Comparison of ENCODE assay signal across 9 mouse cellular contexts in the genomic region with DNA sequence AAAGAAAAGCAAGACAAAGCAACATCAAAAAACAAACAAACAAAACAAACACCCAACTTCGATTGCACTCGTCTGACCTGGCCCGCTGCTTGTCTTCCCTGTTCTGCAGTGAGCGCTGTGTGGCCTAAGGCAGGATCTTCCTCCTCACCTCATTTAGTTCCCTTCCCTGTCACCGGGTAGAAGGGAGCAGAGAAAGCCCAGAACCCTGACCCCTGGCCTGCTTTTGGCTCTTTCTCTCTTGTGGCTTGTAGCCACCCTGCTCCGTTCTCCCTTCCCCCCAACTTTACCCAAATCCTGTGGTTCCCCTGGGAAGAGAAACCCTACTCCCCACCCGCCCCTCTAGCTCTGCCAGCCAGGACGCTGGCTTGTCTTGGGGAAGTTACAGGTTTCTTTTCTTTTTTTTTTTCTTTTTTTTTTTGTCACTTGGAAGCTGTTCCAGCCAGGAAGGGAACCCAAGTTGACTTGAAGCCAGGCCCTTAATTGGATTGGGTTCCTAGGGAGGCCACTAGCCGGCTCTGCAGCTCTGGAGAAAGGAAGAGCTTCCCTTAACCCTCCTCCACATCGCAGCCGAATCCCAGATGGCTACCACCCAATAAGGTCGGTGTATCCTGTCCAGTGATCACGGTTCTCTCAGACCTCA. TPM values are rescaled to one million over a fixed set of nuclear protein-coding genes. Genes with fewer than 3 reads are reported as not detected.
DNase-seq lines count a peak whose midpoint lies in the region.
"Had no signal": no experiment of that assay in that cellular context is flagged by ENCODE, and none has a peak within 500 bp of the region (broad histone marks: within the 10 kb centered on the region; RNA-seq: fewer than 3 reads in every experiment).

No protein-coding gene starts in this region.

- DNase-seq in gastrocnemius, postnatal 14 days, result peak; percentile 32
- no peak for DNase-seq in gastrocnemius, adult 8-10 months (ENCODE audit: low spot score in 2 of 2)
- peak; percentile 42 for DNase-seq in ovary, postnatal 14 days (ENCODE audit: low spot score)
- no peak for DNase-seq in ovary, postnatal 36 days (ENCODE audit: low spot score)
- DNase-seq in heart, postnatal 4 days, result peak; percentile 68
- DNase-seq in lung, postnatal 36 days, result peak; percentile 69
- no peak for DNase-seq in right cerebral cortex, adult 2 months (ENCODE audit: low spot score in 2 of 2)
- DNase-seq in testis, postnatal 10 days (ENCODE audit: low spot score), result no peak
- DNase-seq: thymus, postnatal 25 days had no signal

- intact Hi-C loops in gastrocnemius, postnatal 14 days (cut with DNase I; ENCODE audit: low total_unique reads), result no loop called here

RNA-seq across cellular contexts. Expression of a gene that starts 10.2 kb away (rescaled TPM):
- 10 to 100 TPM; 41.0 to 50.9 TPM for total RNA-seq in gastrocnemius, postnatal 14 days (2021)
- 10 to 100 TPM; 16.8 to 27.9 (median 18.1) TPM for total RNA-seq in gastrocnemius, adult 8-10 months (2022)
- 100 to 1,000 TPM; 313 to 318 TPM for total RNA-seq in heart, postnatal 4 days (2021)

Comparison
In these comparisons a context has a peak if more than half of its experiments do, and no peak if none do; other contexts are left out.
1. DNase-seq: peak in gastrocnemius, postnatal 14 days (single experiment), ovary, postnatal 14 days (single experiment), heart, postnatal 4 days (single experiment) and lung, postnatal 36 days (single experiment); none in gastrocnemius, adult 8-10 months (0 of 2), ovary, postnatal 36 days (single experiment), right cerebral cortex, adult 2 months (0 of 2) and testis, postnatal 10 days (single experiment).
2. RNA of a gene that starts 10.2 kb away (total RNA-seq): 313 to 318 TPM in heart, postnatal 4 days; 41.0 to 50.9 TPM in gastrocnemius, postnatal 14 days and 16.8 to 27.9 TPM in gastrocnemius, adult 8-10 months; every median in the first group is over 4 times any median in the second.